13 mouse cellular contexts compared by ENCODE assay signal in the genomic region with DNA sequence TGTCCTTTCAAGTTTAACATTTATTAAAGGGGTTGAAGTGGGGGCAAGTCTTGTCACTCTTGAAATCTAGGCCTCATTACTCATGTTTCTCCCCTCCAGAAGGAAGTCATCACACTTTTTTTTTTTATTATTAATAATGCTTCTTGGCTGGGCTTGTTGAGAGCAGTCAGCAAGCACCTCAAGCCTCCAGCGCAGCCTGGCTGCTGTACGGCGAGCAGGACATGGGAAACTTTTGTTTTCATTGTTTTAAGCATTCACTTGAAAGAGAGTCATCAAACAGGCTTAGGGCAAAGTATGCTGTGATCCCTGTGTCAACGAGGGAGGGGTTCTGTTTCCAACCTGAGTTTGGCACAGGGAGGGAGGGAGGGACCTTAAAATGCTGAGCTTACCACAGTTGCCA.
"Had no signal": no experiment of that assay in that cellular context is flagged by ENCODE, and none has a peak within 500 bp of the region (broad histone marks: within the 10 kb centered on the region; RNA-seq: fewer than 3 reads in every experiment).

No protein-coding gene starts in this region.

- ATAC-seq: liver, embryonic 12.5 days; midbrain, embryonic 16.5 days had no signal

- H3K36me3 ChIP-seq: limb, embryonic 15.5 days; liver, embryonic 12.5 days; lung, embryonic 15.5 days; midbrain, embryonic 12.5 days; neural tube, embryonic 13.5 days had no signal

- H3K4me3 ChIP-seq: left cerebral cortex, adult 2 months; limb, embryonic 15.5 days; liver, embryonic 12.5 days; lung, embryonic 15.5 days; midbrain, embryonic 12.5 days; neural tube, embryonic 13.5 days had no signal

- H3K4me2 ChIP-seq: limb, embryonic 15.5 days; liver, embryonic 12.5 days; lung, embryonic 15.5 days; midbrain, embryonic 12.5 days; neural tube, embryonic 13.5 days had no signal

- H3K4me1 ChIP-seq: liver, embryonic 12.5 days had no signal

- H3K27ac ChIP-seq: left cerebral cortex, adult 2 months; limb, embryonic 15.5 days; liver, embryonic 12.5 days; lung, embryonic 15.5 days; midbrain, embryonic 12.5 days; neural tube, embryonic 13.5 days had no signal

- DNase-seq: kidney, adult 18-20 months; kidney, postnatal 25 days; retina, postnatal 1 day; right cerebral cortex, postnatal 4 days; spleen, adult 18-20 months; thymus, postnatal 36 days had no signal

- H3K9me3 ChIP-seq: limb, embryonic 15.5 days; liver, embryonic 12.5 days; lung, embryonic 15.5 days; midbrain, embryonic 12.5 days; neural tube, embryonic 13.5 days had no signal

- H3K9ac ChIP-seq: limb, embryonic 15.5 days; liver, embryonic 12.5 days; lung, embryonic 15.5 days; midbrain, embryonic 12.5 days; neural tube, embryonic 13.5 days had no signal

- H3K27me3 ChIP-seq: limb, embryonic 15.5 days; liver, embryonic 12.5 days; lung, embryonic 15.5 days; midbrain, embryonic 12.5 days; neural tube, embryonic 13.5 days had no signal
